ENCODE assay signal across 8 mouse cellular contexts in the genomic region with DNA sequence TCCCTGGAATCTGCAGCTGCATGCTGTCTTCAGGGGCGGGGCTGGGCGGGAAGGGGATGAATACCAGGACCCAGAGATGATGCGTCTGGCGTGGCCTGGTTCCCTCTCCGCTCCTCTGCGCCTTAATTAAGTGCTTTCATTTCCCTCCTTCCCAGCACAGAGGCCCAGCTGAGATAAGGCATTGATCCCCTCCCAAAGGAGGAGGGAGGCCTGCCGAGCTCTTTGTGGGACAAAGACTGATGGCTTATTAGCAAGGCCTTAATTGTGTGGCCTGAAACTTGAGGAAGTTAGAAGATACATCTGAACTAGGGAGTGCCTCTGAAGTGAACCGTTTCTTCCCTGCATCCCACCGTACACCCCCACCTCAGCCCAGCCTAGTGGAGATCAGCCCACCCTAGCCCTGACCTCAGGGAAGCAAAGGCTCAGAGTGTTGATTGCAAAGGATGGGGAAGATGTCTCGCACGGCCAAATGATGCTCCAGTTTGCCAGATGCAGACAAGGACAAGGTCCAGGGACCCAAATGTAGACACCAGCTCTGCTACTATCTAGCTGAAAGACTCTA.
DNase-seq lines count a peak whose midpoint lies in the region; ATAC-seq and TF ChIP-seq lines count a peak whose summit lies in the region.
"Had no signal": no experiment of that assay in that cellular context is flagged by ENCODE, and none has a peak within 500 bp of the region (broad histone marks: within the 10 kb centered on the region; RNA-seq: fewer than 3 reads in every experiment).

No protein-coding gene starts in this region.

- H3K27ac ChIP-seq in midbrain, embryonic 10.5 days (replicated peaks) = peak overlapping the region; percentile 73
- H3K27ac ChIP-seq in midbrain, postnatal 0 days (ENCODE audit: low read depth, low read length) = no peak overlapping the region
- no peak overlapping the region for H3K27ac ChIP-seq in embryonic facial prominence, embryonic 11.5 days (replicated peaks; ENCODE audit: low read depth, low read length)
- peak overlapping the region; percentile 60 for H3K27ac ChIP-seq in hindbrain, embryonic 13.5 days
- no peak overlapping the region for H3K27ac ChIP-seq in stomach, embryonic 16.5 days (ENCODE audit: low read length)
- H3K27ac ChIP-seq in heart, adult 2 months = no peak overlapping the region
- H3K27ac ChIP-seq: limb, embryonic 15.5 days had no signal

- H3K4me3 ChIP-seq in midbrain, embryonic 10.5 days = peak overlapping the region; percentile 42
- H3K4me3 ChIP-seq in midbrain, postnatal 0 days (ENCODE audit: low read depth, low read length) = no peak overlapping the region
- H3K4me3 ChIP-seq in embryonic facial prominence, embryonic 11.5 days (ENCODE audit: low read depth, low read length) = no peak overlapping the region
- no peak overlapping the region for H3K4me3 ChIP-seq in hindbrain, embryonic 13.5 days
- H3K4me3 ChIP-seq in stomach, embryonic 16.5 days (replicated peaks; ENCODE audit: low read length) = no peak overlapping the region
- H3K4me3 ChIP-seq in heart, adult 2 months = no peak overlapping the region
- H3K4me3 ChIP-seq: limb, embryonic 15.5 days had no signal

- H3K9ac ChIP-seq in midbrain, postnatal 0 days (replicated peaks; ENCODE audit: low read length, poor library complexity, severe bottlenecking) = no peak overlapping the region
- H3K9ac ChIP-seq in embryonic facial prominence, embryonic 11.5 days (replicated peaks; ENCODE audit: low read length) = no peak overlapping the region
- H3K9ac ChIP-seq in hindbrain, embryonic 13.5 days = peak overlapping the region; percentile 19; the same call in 1 of the 2 replicates
- no peak overlapping the region for H3K9ac ChIP-seq in stomach, embryonic 16.5 days (ENCODE audit: low read length)
- no peak overlapping the region for H3K9ac ChIP-seq in heart, adult 2 months (ENCODE audit: low read depth, low read length)
- H3K9ac ChIP-seq: limb, embryonic 15.5 days had no signal

- H3K4me1 ChIP-seq in midbrain, embryonic 10.5 days = peaks cover 41% of the 10 kb centered on the region
- H3K4me1 ChIP-seq in midbrain, postnatal 0 days (ENCODE audit: insufficient read depth, low read length) = peaks cover 6% of the 10 kb centered on the region
- no peaks in the 10 kb centered on the region for H3K4me1 ChIP-seq in embryonic facial prominence, embryonic 11.5 days (ENCODE audit: control insufficient read depth, insufficient read depth, low read length)
- H3K4me1 ChIP-seq in hindbrain, embryonic 13.5 days (replicated peaks) = peaks cover 54% of the 10 kb centered on the region
- peaks cover 7% of the 10 kb centered on the region for H3K4me1 ChIP-seq in stomach, embryonic 16.5 days (ENCODE audit: control insufficient read depth, insufficient read depth, low read length)
- no peaks in the 10 kb centered on the region for H3K4me1 ChIP-seq in heart, adult 2 months (ENCODE audit: control insufficient read depth, insufficient read depth, low read length)
- H3K4me1 ChIP-seq: limb, embryonic 15.5 days had no signal

- H3K27me3 ChIP-seq in midbrain, embryonic 10.5 days (ENCODE audit: low read depth, poor library complexity, severe bottlenecking) = peaks cover 73% of the 10 kb centered on the region
- no peaks in the 10 kb centered on the region; the same call in 1 of the 2 replicates for H3K27me3 ChIP-seq in midbrain, postnatal 0 days (ENCODE audit: insufficient read depth, low read length)
- no peaks in the 10 kb centered on the region; the same call in 1 of the 2 replicates for H3K27me3 ChIP-seq in embryonic facial prominence, embryonic 11.5 days (ENCODE audit: control insufficient read depth, insufficient read depth, low read length)
- H3K27me3 ChIP-seq in hindbrain, embryonic 13.5 days = peaks cover 14% of the 10 kb centered on the region; the same call in 1 of the 2 replicates
- no peaks in the 10 kb centered on the region for H3K27me3 ChIP-seq in stomach, embryonic 16.5 days (ENCODE audit: control insufficient read depth, insufficient read depth, low read length)
- no peaks in the 10 kb centered on the region for H3K27me3 ChIP-seq in heart, adult 2 months (ENCODE audit: control insufficient read depth, insufficient read depth, low read length)

- intact Hi-C loops in heart, adult 2 months (cut with DNase I) = no loop called here

- no peaks in the 10 kb centered on the region for H3K9me3 ChIP-seq in midbrain, embryonic 10.5 days (replicated peaks)
- no peaks in the 10 kb centered on the region for H3K9me3 ChIP-seq in midbrain, postnatal 0 days (ENCODE audit: low read length)
- H3K9me3 ChIP-seq in embryonic facial prominence, embryonic 11.5 days (replicated peaks; ENCODE audit: control insufficient read depth, low read length) = no peaks in the 10 kb centered on the region
- no peaks in the 10 kb centered on the region for H3K9me3 ChIP-seq in hindbrain, embryonic 13.5 days
- H3K9me3 ChIP-seq in stomach, embryonic 16.5 days (replicated peaks; ENCODE audit: control insufficient read depth, low read length) = no peaks in the 10 kb centered on the region
- H3K9me3 ChIP-seq: limb, embryonic 15.5 days had no signal

- no peak for TF ChIP-seq EP300 in heart, adult 2 months (IDR thresholded peaks at IDR 0.05; ENCODE audit: insufficient read depth, low read depth, low read length)

- WGBS in midbrain, embryonic 10.5 days = 7% methylated on average over 11 of the region's 11 CpGs
- 20% methylated on average over 11 of the region's 11 CpGs for WGBS in midbrain, postnatal 0 days
- 16% methylated on average over 11 of the region's 11 CpGs for WGBS in embryonic facial prominence, embryonic 11.5 days
- WGBS in hindbrain, embryonic 13.5 days = 9% methylated on average over 11 of the region's 11 CpGs
- 12% methylated on average over 11 of the region's 11 CpGs for WGBS in stomach, embryonic 16.5 days
- 21% methylated on average over 11 of the region's 11 CpGs for WGBS in heart, adult 2 months

- no peak for ATAC-seq in midbrain, postnatal 0 days (ENCODE audit: low FRiP score)
- ATAC-seq in embryonic facial prominence, embryonic 11.5 days (replicated peaks; ENCODE audit: insufficient number of reproducible peaks, low FRiP score, low TSS enrichment, low read depth) = 0 out of 2 replicates have a peak, but pooled peaks have one; percentile 19
- 0 out of 2 replicates have a peak, but pooled peaks have one; percentile 5 for ATAC-seq in hindbrain, embryonic 13.5 days (ENCODE audit: low FRiP score)
- ATAC-seq in stomach, embryonic 16.5 days (ENCODE audit: insufficient read depth, low FRiP score) = peak; percentile 60; the same call in 1 of the 2 replicates

- no peaks in the 10 kb centered on the region for H3K79me2 ChIP-seq in heart, adult 2 months (replicated peaks; ENCODE audit: control insufficient read depth, insufficient read depth, low read length)

- TF ChIP-seq POLR2A in heart, adult 2 months (IDR thresholded peaks at IDR 0.05; ENCODE audit: insufficient read depth, low read depth, low read length) = no peak

- no peak for DNase-seq in midbrain, embryonic 10.5 days (ENCODE audit: low spot score)
- DNase-seq in midbrain, postnatal 0 days (ENCODE audit: low spot score) = no peak
- DNase-seq in embryonic facial prominence, embryonic 11.5 days (ENCODE audit: low spot score) = no peak
- no peak for DNase-seq in right cerebral cortex, postnatal 25 days
- DNase-seq in heart, adult 2 months = no peak

- TF ChIP-seq CTCF in midbrain, postnatal 0 days (IDR thresholded peaks at IDR 0.05) = no peak
- no peak for TF ChIP-seq CTCF in heart, adult 2 months (IDR thresholded peaks at IDR 0.05)

- no peak overlapping the region for H3K4me2 ChIP-seq in midbrain, postnatal 0 days (ENCODE audit: low read depth, low read length, poor library complexity, severe bottlenecking)
- no peak overlapping the region for H3K4me2 ChIP-seq in embryonic facial prominence, embryonic 11.5 days (ENCODE audit: low read depth, low read length)
- H3K4me2 ChIP-seq in hindbrain, embryonic 13.5 days = no peak overlapping the region
- H3K4me2 ChIP-seq in stomach, embryonic 16.5 days (ENCODE audit: low read depth, low read length) = peak overlapping the region; percentile 19; the same call in 1 of the 2 replicates
- H3K4me2 ChIP-seq: limb, embryonic 15.5 days had no signal

- no peaks in the 10 kb centered on the region for H3K36me3 ChIP-seq in midbrain, embryonic 10.5 days
- H3K36me3 ChIP-seq in midbrain, postnatal 0 days (ENCODE audit: insufficient read depth, low read length) = no peaks in the 10 kb centered on the region
- no peaks in the 10 kb centered on the region for H3K36me3 ChIP-seq in embryonic facial prominence, embryonic 11.5 days (replicated peaks; ENCODE audit: control insufficient read depth, insufficient read depth, low read depth, low read length)
- no peaks in the 10 kb centered on the region for H3K36me3 ChIP-seq in hindbrain, embryonic 13.5 days
- no peaks in the 10 kb centered on the region for H3K36me3 ChIP-seq in stomach, embryonic 16.5 days (ENCODE audit: control insufficient read depth, insufficient read depth, low read length)
- no peaks in the 10 kb centered on the region for H3K36me3 ChIP-seq in heart, adult 2 months (ENCODE audit: control insufficient read depth, insufficient read depth, low read length)
- H3K36me3 ChIP-seq: limb, embryonic 15.5 days had no signal

Comparison
In these comparisons a context has a peak if more than half of its experiments do, and no peak if none do; other contexts are left out.
1. H3K27ac ChIP-seq: peak in midbrain, embryonic 10.5 days (single experiment) and hindbrain, embryonic 13.5 days (single experiment); none in midbrain, postnatal 0 days (single experiment), embryonic facial prominence, embryonic 11.5 days (single experiment), stomach, embryonic 16.5 days (single experiment) and heart, adult 2 months (single experiment).